Mouse (Mus musculus): Measurements from ENCODE around the gene Tmem206. TPM values are rescaled to one million over a fixed set of nuclear protein-coding genes. Genes with fewer than 3 reads are reported as not detected.

The Tmem206 gene
- polyA plus RNA-seq, 1 experiment = 22.2 TPM

DNA sequence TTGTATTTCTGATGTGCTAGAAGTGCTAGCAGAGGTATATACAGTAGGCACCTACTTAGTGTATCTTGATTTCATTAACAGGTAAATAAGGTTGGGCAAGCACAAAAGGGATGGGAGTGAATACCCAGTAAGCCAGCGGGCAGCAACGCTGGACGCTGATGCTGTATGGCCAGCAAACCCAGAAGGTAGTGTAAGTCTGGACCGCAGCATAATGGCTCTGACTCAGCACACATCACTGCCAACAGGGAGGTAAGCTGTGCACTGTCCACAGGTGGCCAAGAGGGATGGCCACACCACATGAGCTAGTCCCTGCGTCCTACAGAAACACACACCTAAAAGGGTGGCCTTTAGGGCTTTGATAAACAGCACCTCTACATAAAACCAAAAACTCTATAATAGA is 24.6 kb downstream of the Tmem206 start:
- Histone ChIP-seq H3K27me3 (replicated peaks; ENCODE audit: control insufficient read depth, insufficient read depth, low read length) (no peaks in the 10 kb centered on the region), H3K27ac (ENCODE audit: insufficient read depth, low read depth, low read length) (no peak overlapping the region), H3K36me3 (ENCODE audit: control insufficient read depth, insufficient read depth, low read length) (peaks cover 12% of the 10 kb centered on the region), H3K4me1 (ENCODE audit: control insufficient read depth, insufficient read depth, low read length) (no peaks in the 10 kb centered on the region), H3K4me3 (ENCODE audit: insufficient read depth, low read depth, low read length) (no peak overlapping the region)
- no peak for DNase-seq
- 89% methylated on average over 5 of the region's 5 CpGs for WGBS
- TF ChIP-seq POLR2A (IDR thresholded peaks at IDR 0.05; ENCODE audit: low read depth, low read length) (no peak), CTCF (conservative IDR thresholded peaks at IDR 0.05; ENCODE audit: insufficient read depth, insufficient read length, low read depth, low read length) (no peak)

DNA sequence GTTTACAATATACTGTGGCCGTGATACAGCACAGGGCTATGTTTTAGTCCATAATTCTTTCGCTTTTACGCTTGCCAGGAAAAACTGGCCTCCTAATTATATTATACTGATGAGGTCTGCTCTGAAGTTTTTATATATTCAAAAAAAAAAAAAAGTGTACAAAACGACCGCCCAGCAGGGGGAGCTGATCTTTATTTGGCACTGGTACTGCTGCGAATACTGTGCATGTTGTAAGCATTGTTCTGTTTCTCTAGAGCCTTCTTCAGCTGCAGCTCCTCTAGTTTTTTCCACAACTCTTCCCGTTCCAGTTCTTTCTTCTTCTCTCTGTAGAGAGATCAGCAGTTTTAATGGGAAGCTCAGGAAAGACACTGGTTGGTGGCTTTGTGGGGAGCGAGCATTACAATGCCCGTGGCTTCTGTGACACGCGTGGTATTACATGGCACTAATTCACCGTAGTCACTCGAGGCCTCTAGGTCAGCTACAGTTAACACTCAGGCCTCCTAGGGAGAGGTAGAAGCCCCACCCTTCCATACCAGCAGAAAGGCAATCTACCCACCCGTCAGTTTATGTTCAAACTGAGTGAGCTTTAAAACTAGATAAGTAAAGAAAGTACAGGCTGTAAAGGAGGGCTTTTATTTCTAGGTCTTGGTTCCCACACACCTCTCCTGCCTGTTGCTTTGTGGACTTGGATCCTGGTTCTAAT is 27.2 kb downstream of the Tmem206 start:
- no peaks in the 10 kb centered on the region for H3K27me3 ChIP-seq (replicated peaks; ENCODE audit: control insufficient read depth, insufficient read depth, low read length)
- peak; percentile 63 for DNase-seq
- no peak overlapping the region for H3K4me3 ChIP-seq (ENCODE audit: insufficient read depth, low read depth, low read length)
- WGBS = 51% methylated on average over 14 of the region's 14 CpGs
- peak; percentile 42 for TF ChIP-seq CTCF (conservative IDR thresholded peaks at IDR 0.05; ENCODE audit: insufficient read depth, insufficient read length, low read depth, low read length)
- no peak for TF ChIP-seq POLR2A (IDR thresholded peaks at IDR 0.05; ENCODE audit: low read depth, low read length)
- no peak overlapping the region for H3K27ac ChIP-seq (ENCODE audit: insufficient read depth, low read depth, low read length)
- no peaks in the 10 kb centered on the region for H3K4me1 ChIP-seq (ENCODE audit: control insufficient read depth, insufficient read depth, low read length)
- peaks cover 16% of the 10 kb centered on the region for H3K36me3 ChIP-seq (ENCODE audit: control insufficient read depth, insufficient read depth, low read length)

- no peak overlapping the region for H3K4me3 ChIP-seq (ENCODE audit: insufficient read depth, low read depth, low read length)
These were observed 28.1 kb downstream of the Tmem206 start for GRCm38 (mm10) chr1:191353836-191354235.

DNA sequence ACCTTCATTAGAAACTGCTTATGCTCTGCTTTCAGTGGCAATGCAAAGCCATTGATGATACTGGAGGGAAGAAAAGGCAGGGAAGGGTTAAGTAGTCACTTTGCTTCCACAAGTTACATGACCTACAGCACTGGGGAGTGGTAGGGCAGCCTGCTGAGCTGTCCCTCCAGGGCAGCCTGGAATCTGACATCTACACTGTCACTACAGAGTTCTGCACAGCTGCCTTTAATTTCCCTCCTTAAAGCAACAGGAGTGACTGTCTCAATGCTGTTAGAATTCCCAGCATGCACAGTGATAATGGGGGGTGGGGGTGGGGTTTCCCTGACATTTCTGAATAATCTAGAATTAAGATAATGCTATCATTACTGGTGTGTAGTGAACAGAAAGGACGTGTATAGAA is 31.2 kb downstream of the Tmem206 start:
- H3K4me3 ChIP-seq (ENCODE audit: insufficient read depth, low read depth, low read length) = no peak overlapping the region
- peaks cover 12% of the 10 kb centered on the region for H3K36me3 ChIP-seq (ENCODE audit: control insufficient read depth, insufficient read depth, low read length)
- no peaks in the 10 kb centered on the region for H3K4me1 ChIP-seq (ENCODE audit: control insufficient read depth, insufficient read depth, low read length)
- no peaks in the 10 kb centered on the region for H3K27me3 ChIP-seq (replicated peaks; ENCODE audit: control insufficient read depth, insufficient read depth, low read length)
- WGBS = 87% methylated on average over 1 of the region's 1 CpGs
- TF ChIP-seq POLR2A (IDR thresholded peaks at IDR 0.05; ENCODE audit: low read depth, low read length) = no peak
- no peak for TF ChIP-seq CTCF (conservative IDR thresholded peaks at IDR 0.05; ENCODE audit: insufficient read depth, insufficient read length, low read depth, low read length)
- DNase-seq = no peak
- H3K27ac ChIP-seq (ENCODE audit: insufficient read depth, low read depth, low read length) = no peak overlapping the region

More at GRCm38 (mm10) chr1:191353836-191354235, 28.1 kb downstream of the Tmem206 start:
- DNase-seq = no peak
- Histone ChIP-seq H3K27me3 (replicated peaks; ENCODE audit: control insufficient read depth, insufficient read depth, low read length) (no peaks in the 10 kb centered on the region), H3K27ac (ENCODE audit: insufficient read depth, low read depth, low read length) (no peak overlapping the region), H3K4me1 (ENCODE audit: control insufficient read depth, insufficient read depth, low read length) (no peaks in the 10 kb centered on the region), H3K36me3 (ENCODE audit: control insufficient read depth, insufficient read depth, low read length) (peaks cover 16% of the 10 kb centered on the region)
- WGBS = 91% methylated on average over 4 of the region's 4 CpGs
- TF ChIP-seq POLR2A (IDR thresholded peaks at IDR 0.05; ENCODE audit: low read depth, low read length) (no peak), CTCF (conservative IDR thresholded peaks at IDR 0.05; ENCODE audit: insufficient read depth, insufficient read length, low read depth, low read length) (no peak)

DNA sequence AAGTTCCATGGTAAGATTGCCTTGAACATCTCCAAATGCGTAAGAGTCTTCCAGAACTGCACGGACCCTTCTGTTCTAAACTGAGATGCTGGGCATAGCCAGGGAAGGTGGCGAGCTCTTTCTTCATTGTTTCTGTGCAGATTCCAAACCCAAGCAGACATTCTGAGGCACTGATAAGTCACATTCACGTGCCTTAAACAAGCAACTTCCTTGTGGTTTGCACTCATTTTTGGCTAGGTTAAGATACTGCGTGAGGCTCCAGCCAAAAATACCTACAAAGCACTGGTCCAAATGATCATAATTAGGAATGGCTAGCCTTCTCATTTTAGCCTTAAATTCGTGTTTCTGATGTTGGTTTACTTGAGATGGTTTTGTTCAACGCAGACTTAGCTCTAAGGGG is 33.8 kb downstream of the Tmem206 start:
- H3K27me3 ChIP-seq (replicated peaks; ENCODE audit: control insufficient read depth, insufficient read depth, low read length) = no peaks in the 10 kb centered on the region
- WGBS = 79% methylated on average over 7 of the region's 7 CpGs

GRCm38 (mm10) chr1:191362412-191362811 is 36.7 kb downstream of the Tmem206 start:
- Histone ChIP-seq H3K27me3 (replicated peaks; ENCODE audit: control insufficient read depth, insufficient read depth, low read length) (no peaks in the 10 kb centered on the region), H3K27ac (ENCODE audit: insufficient read depth, low read depth, low read length) (no peak overlapping the region), H3K4me3 (ENCODE audit: insufficient read depth, low read depth, low read length) (no peak overlapping the region), H3K36me3 (ENCODE audit: control insufficient read depth, insufficient read depth, low read length) (peaks cover 5% of the 10 kb centered on the region), H3K4me1 (ENCODE audit: control insufficient read depth, insufficient read depth, low read length) (peaks cover 2% of the 10 kb centered on the region; the same call in 1 of the 2 replicates)
- TF ChIP-seq CTCF (conservative IDR thresholded peaks at IDR 0.05; ENCODE audit: insufficient read depth, insufficient read length, low read depth, low read length) = no peak
- TF ChIP-seq POLR2A (IDR thresholded peaks at IDR 0.05; ENCODE audit: low read depth, low read length) = no peak
- DNase-seq = no peak
- WGBS = 68% methylated on average over 6 of the region's 6 CpGs

More for the DNA sequence above, 33.8 kb downstream of the Tmem206 start:
- DNase-seq = no peak
- H3K27ac ChIP-seq (ENCODE audit: insufficient read depth, low read depth, low read length) = no peak overlapping the region
- H3K4me1 ChIP-seq (ENCODE audit: control insufficient read depth, insufficient read depth, low read length) = no peaks in the 10 kb centered on the region
- H3K36me3 ChIP-seq (ENCODE audit: control insufficient read depth, insufficient read depth, low read length) = peaks cover 9% of the 10 kb centered on the region
- no peak for TF ChIP-seq POLR2A (IDR thresholded peaks at IDR 0.05; ENCODE audit: low read depth, low read length)
- no peak for TF ChIP-seq CTCF (conservative IDR thresholded peaks at IDR 0.05; ENCODE audit: insufficient read depth, insufficient read length, low read depth, low read length)
- no peak overlapping the region for H3K4me3 ChIP-seq (ENCODE audit: insufficient read depth, low read depth, low read length)

DNA sequence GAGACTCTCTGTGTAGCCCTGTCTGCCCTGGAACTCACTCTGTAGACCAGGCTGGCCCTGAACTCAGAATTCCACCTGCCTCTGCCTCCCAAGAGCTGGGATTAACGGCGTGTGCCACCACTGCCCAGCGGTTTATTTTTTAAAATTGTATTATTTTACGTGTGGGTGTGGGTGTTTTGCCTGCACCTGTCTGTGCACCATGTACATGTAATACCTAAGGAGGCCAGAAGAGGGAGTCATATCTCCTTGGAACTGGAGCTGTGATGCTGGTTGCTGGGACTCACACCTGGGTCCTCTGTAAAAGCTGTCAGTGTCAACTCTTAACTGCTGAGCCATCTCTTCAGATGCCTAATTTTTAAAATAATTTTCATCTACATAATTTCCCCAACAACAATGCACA is 38.8 kb downstream of the Tmem206 start:
- 66% methylated on average over 4 of the region's 4 CpGs for WGBS
- TF ChIP-seq POLR2A (IDR thresholded peaks at IDR 0.05; ENCODE audit: low read depth, low read length) = no peak
- TF ChIP-seq CTCF (conservative IDR thresholded peaks at IDR 0.05; ENCODE audit: insufficient read depth, insufficient read length, low read depth, low read length) = peak; percentile 60
- Histone ChIP-seq H3K36me3 (ENCODE audit: control insufficient read depth, insufficient read depth, low read length) (peaks cover 5% of the 10 kb centered on the region), H3K4me1 (ENCODE audit: control insufficient read depth, insufficient read depth, low read length) (peaks cover 2% of the 10 kb centered on the region; the same call in 1 of the 2 replicates), H3K4me3 (ENCODE audit: insufficient read depth, low read depth, low read length) (no peak overlapping the region), H3K27ac (ENCODE audit: insufficient read depth, low read depth, low read length) (no peak overlapping the region), H3K27me3 (replicated peaks; ENCODE audit: control insufficient read depth, insufficient read depth, low read length) (no peaks in the 10 kb centered on the region)
- DNase-seq = peak; percentile 62

All from kidney, adult 2 months (tissue).